Mouse (Mus musculus) kidney, postnatal 0 days (tissue): Measurements from ENCODE around the gene Gm11549. TPM values are rescaled to one million over a fixed set of nuclear protein-coding genes. Genes with fewer than 3 reads are reported as not detected.

ENCODE experiments used
- ATAC-seq: fragments of 200-750 bp; cut with Nextera tagmentation; replicated peaks from 2 replicates; pipeline ENCODE4 v1.8.0; 2017; ENCODE audit warnings: low read depth, moderate number of reproducible peaks, moderate TSS enrichment, moderate library complexity; ENCODE audit not compliant: low FRiP score
- DNase-seq: peaks from one replicate; pipeline ENCODE4 v3.0.0-alpha.2; 2016; ENCODE audit warnings: low spot score
- H3K27ac ChIP-seq: fragments of 300-500 bp; sonication (generic); 2 replicates; pipeline ENCODE4 v1.5.1; 2014; ENCODE audit warnings: mild to moderate bottlenecking
- H3K27me3 ChIP-seq: fragments of 300-500 bp; sonication (generic); 2 replicates; pipeline ENCODE4 v1.6.1; 2014; ENCODE audit warnings: low read length, mixed read lengths; ENCODE audit not compliant: insufficient read depth
- H3K36me3 ChIP-seq: fragments of 300-500 bp; sonication (generic); 2 replicates; pipeline ENCODE4 v1.6.1; 2014; ENCODE audit warnings: low read length, mixed read lengths; ENCODE audit not compliant: insufficient read depth
- H3K4me1 ChIP-seq: fragments of 300-500 bp; sonication (generic); replicated peaks from 2 replicates; pipeline ENCODE4 v1.6.1; 2014; ENCODE audit warnings: antibody characterized with exemption, low read length, mixed read lengths; ENCODE audit not compliant: insufficient read depth
- H3K4me2 ChIP-seq: fragments of 300-500 bp; sonication (generic); 2 replicates; pipeline ENCODE4 v1.6.1; 2014; ENCODE audit warnings: mild to moderate bottlenecking, low read length, moderate library complexity, mixed read lengths
- H3K4me3 ChIP-seq: fragments of 300-500 bp; sonication (generic); replicated peaks from 2 replicates; pipeline ENCODE4 v1.5.1; 2014; ENCODE audit warnings: low read depth, low read length
- H3K9ac ChIP-seq: fragments of 300-500 bp; sonication (generic); 2 replicates; pipeline ENCODE4 v1.6.1; 2014; ENCODE audit warnings: low read depth, low read length
- H3K9me3 ChIP-seq: fragments of 300-500 bp; sonication (generic); replicated peaks from 2 replicates; pipeline ENCODE4 v1.6.1; 2016; ENCODE audit warnings: low read length, inconsistent platforms, mixed read lengths
- CTCF ChIP-seq: IDR thresholded peaks from 2 replicates; pipeline ENCODE4 v1.5.1; 2016; ENCODE audit warnings: antibody characterized with exemption, low read depth, mild to moderate bottlenecking, moderate library complexity
- WGBS: fragments of 180-500 bp; shearing (Covaris S2); extraction: QIAGEN DNeasy Blood & Tissue Kit; methylation state at CpG from one replicate; pipeline ENCODE4 v1.1.7; 2014; 5-methylcytosine and 5-hydroxymethylcytosine counted together
- polyA plus RNA-seq: library from polyadenylated mRNA; unstranded; fragments of >200 nt; fragmentation: Nextera tagmentation; extraction: Ambion mirVana; gene quantifications from 2 replicates; pipeline ENCODE4 v1.2.1, GENCODE M21; 2015

Gene Gm11549
- polyA plus RNA-seq, 1 experiment from 2014 or later: not detected

GRCm38 (mm10) chr3:36536041-36536440, 14.4 kb upstream of the Gm11549 start:
- Histone ChIP-seq H3K9me3 (no peaks in the 10 kb centered on the region), H3K4me3 (no peak overlapping the region), H3K9ac (no peak overlapping the region), H3K27me3 (no peaks in the 10 kb centered on the region), H3K4me1 (peaks cover 5% of the 10 kb centered on the region; the same call in 1 of the 2 replicates), H3K36me3 (no peaks in the 10 kb centered on the region), H3K27ac (no peak overlapping the region), H3K4me2 (no peak overlapping the region)
- no peak for TF ChIP-seq CTCF
- no peak for ATAC-seq
- DNase-seq: no peak
- WGBS: 80% methylated on average over 12 of the region's 12 CpGs

- no peaks in the 10 kb centered on the region for H3K27me3 ChIP-seq
- no peak overlapping the region for H3K27ac ChIP-seq
- H3K4me1 ChIP-seq: peaks cover 5% of the 10 kb centered on the region; the same call in 1 of the 2 replicates
- no peak for TF ChIP-seq CTCF
- H3K4me3 ChIP-seq: no peak overlapping the region
- no peak overlapping the region for H3K4me2 ChIP-seq
- no peak for ATAC-seq
- 5% methylated on average over 1 of the region's 1 CpGs for WGBS
- no peaks in the 10 kb centered on the region for H3K9me3 ChIP-seq
- DNase-seq: peak; percentile 50
- no peak overlapping the region for H3K9ac ChIP-seq
- H3K36me3 ChIP-seq: no peaks in the 10 kb centered on the region
These were observed 11.6 kb upstream of the Gm11549 start for GRCm38 (mm10) chr3:36533201-36533672.

GRCm38 (mm10) chr3:36532738-36533137, 11.1 kb upstream of the Gm11549 start:
- no peaks in the 10 kb centered on the region for H3K9me3 ChIP-seq
- H3K36me3 ChIP-seq: no peaks in the 10 kb centered on the region
- no peak overlapping the region for H3K9ac ChIP-seq
- 52% methylated on average over 7 of the region's 7 CpGs for WGBS
- TF ChIP-seq CTCF: no peak
- H3K4me1 ChIP-seq: peaks cover 5% of the 10 kb centered on the region; the same call in 1 of the 2 replicates
- no peak overlapping the region for H3K4me2 ChIP-seq
- ATAC-seq (no peak), DNase-seq (peak; percentile 6)
- no peaks in the 10 kb centered on the region for H3K27me3 ChIP-seq
- H3K27ac ChIP-seq: no peak overlapping the region
- no peak overlapping the region for H3K4me3 ChIP-seq

- Histone ChIP-seq H3K4me2 (peak overlapping the region; percentile 66), H3K9ac (peak overlapping the region; percentile 53)
- no peak for ATAC-seq
These were observed 10.4 kb upstream of the Gm11549 start for GRCm38 (mm10) chr3:36531979-36532542.

GRCm38 (mm10) chr3:36531242-36531641, 9.6 kb upstream of the Gm11549 start:
- TF ChIP-seq CTCF: no peak
- ATAC-seq: no peak
- WGBS: 33% methylated on average over 2 of the region's 2 CpGs
- H3K27ac ChIP-seq: no peak overlapping the region
- H3K9ac ChIP-seq: no peak overlapping the region
- H3K27me3 ChIP-seq: no peaks in the 10 kb centered on the region
- no peak for DNase-seq
- no peaks in the 10 kb centered on the region for H3K36me3 ChIP-seq
- H3K4me3 ChIP-seq: no peak overlapping the region
- peaks cover 5% of the 10 kb centered on the region; the same call in 1 of the 2 replicates for H3K4me1 ChIP-seq
- no peak overlapping the region for H3K4me2 ChIP-seq
- H3K9me3 ChIP-seq: no peaks in the 10 kb centered on the region

More at GRCm38 (mm10) chr3:36531979-36532542, 10.4 kb upstream of the Gm11549 start:
- no peak overlapping the region for H3K27ac ChIP-seq
- no peaks in the 10 kb centered on the region for H3K36me3 ChIP-seq
- H3K27me3 ChIP-seq: no peaks in the 10 kb centered on the region
- DNase-seq: peak; percentile 24
- peaks cover 5% of the 10 kb centered on the region; the same call in 1 of the 2 replicates for H3K4me1 ChIP-seq
- H3K4me3 ChIP-seq: peak overlapping the region; percentile 34
- WGBS: 4% methylated on average over 18 of the region's 18 CpGs
- no peak for TF ChIP-seq CTCF
- H3K9me3 ChIP-seq: no peaks in the 10 kb centered on the region

GRCm38 (mm10) chr3:36530781-36531180, 9.2 kb upstream of the Gm11549 start:
- H3K27me3 ChIP-seq: no peaks in the 10 kb centered on the region
- H3K9me3 ChIP-seq: no peaks in the 10 kb centered on the region
- no peak overlapping the region for H3K9ac ChIP-seq
- no peak overlapping the region for H3K4me3 ChIP-seq
- WGBS: 89% methylated on average over 5 of the region's 5 CpGs
- no peak overlapping the region for H3K4me2 ChIP-seq
- ATAC-seq (no peak), DNase-seq (no peak)
- TF ChIP-seq CTCF: no peak
- no peaks in the 10 kb centered on the region for H3K36me3 ChIP-seq
- H3K27ac ChIP-seq: no peak overlapping the region
- H3K4me1 ChIP-seq: peaks cover 5% of the 10 kb centered on the region; the same call in 1 of the 2 replicates

GRCm38 (mm10) chr3:36530345-36530744, 8.7 kb upstream of the Gm11549 start:
- Histone ChIP-seq H3K9me3 (no peaks in the 10 kb centered on the region), H3K4me1 (peaks cover 5% of the 10 kb centered on the region; the same call in 1 of the 2 replicates), H3K4me2 (no peak overlapping the region), H3K36me3 (no peaks in the 10 kb centered on the region), H3K9ac (no peak overlapping the region), H3K4me3 (no peak overlapping the region), H3K27me3 (no peaks in the 10 kb centered on the region), H3K27ac (no peak overlapping the region)
- TF ChIP-seq CTCF: no peak
- ATAC-seq: no peak
- 72% methylated on average over 6 of the region's 6 CpGs for WGBS
- DNase-seq: peak; percentile 29
